Mouse (Mus musculus) adrenal gland, postnatal 36 days (tissue): ENCODE results near the gene Scube1. TPM values are rescaled to one million over a fixed set of nuclear protein-coding genes. Genes with fewer than 3 reads are reported as not detected.

Experiments
- DNase-seq, 2 experiments: peaks; one replicate each; pipeline ENCODE4 v3.0.0; 2021; ENCODE audit warnings: mixed read lengths in 1 of 2
- total RNA-seq, 2 experiments: library from RNA; stranded (reverse); gene quantifications; 2 replicates each; pipeline ENCODE4 v1.2.3; 2021

Scube1 gene
- total RNA-seq, 2 experiments from 2014 or later: 4.4 to 4.6 TPM

GRCm38 (mm10) chr15:83709889-83710774 lies 14.7 kb downstream of the Scube1 start:
- no peak for DNase-seq

GRCm38 (mm10) chr15:83706528-83707199 lies 18.2 kb downstream of the Scube1 start:
- no peak for DNase-seq

GRCm38 (mm10) chr15:83700593-83700923 lies 24.3 kb downstream of the Scube1 start:
- DNase-seq: no peak

- DNase-seq: no peak
Measured at GRCm38 (mm10) chr15:83699834-83700592, 24.8 kb downstream of the Scube1 start.

GRCm38 (mm10) chr15:83699132-83699833 lies 25.5 kb downstream of the Scube1 start:
- DNase-seq: no peak

GRCm38 (mm10) chr15:83696681-83697381 lies 28.0 kb downstream of the Scube1 start:
- no peak for DNase-seq

- no peak for DNase-seq
Measured at GRCm38 (mm10) chr15:83695159-83695558, 29.7 kb downstream of the Scube1 start.

- no peak for DNase-seq
Measured at GRCm38 (mm10) chr15:83691901-83692361, 32.9 kb downstream of the Scube1 start.

GRCm38 (mm10) chr15:83689946-83690345 lies 34.9 kb downstream of the Scube1 start:
- no peak for DNase-seq

GRCm38 (mm10) chr15:83686601-83687000 lies 38.2 kb downstream of the Scube1 start:
- DNase-seq: no peak

- no peak for DNase-seq
Measured at GRCm38 (mm10) chr15:83685950-83686349, 38.9 kb downstream of the Scube1 start.

GRCm38 (mm10) chr15:83683051-83683561 lies 41.7 kb downstream of the Scube1 start:
- DNase-seq: no peak

- DNase-seq: no peak
Measured at GRCm38 (mm10) chr15:83680300-83680699, 44.5 kb downstream of the Scube1 start.

GRCm38 (mm10) chr15:83679729-83680128 lies 45.1 kb downstream of the Scube1 start:
- DNase-seq: peak; percentile 71 to 74

GRCm38 (mm10) chr15:83678606-83679005 lies 46.2 kb downstream of the Scube1 start:
- DNase-seq: no peak

GRCm38 (mm10) chr15:83678089-83678488 lies 46.7 kb downstream of the Scube1 start:
- peak; percentile 62 to 66 for DNase-seq

GRCm38 (mm10) chr15:83677098-83677497 lies 47.7 kb downstream of the Scube1 start:
- DNase-seq: no peak

- peak in 1 of 2 experiments; percentile 56 for DNase-seq
Measured at GRCm38 (mm10) chr15:83676286-83676685, 48.5 kb downstream of the Scube1 start.

GRCm38 (mm10) chr15:83673621-83674020 lies 51.2 kb downstream of the Scube1 start:
- DNase-seq: peak; percentile 51 to 62

- no peak for DNase-seq
Measured at GRCm38 (mm10) chr15:83667501-83667900, 57.3 kb downstream of the Scube1 start.

- no peak for DNase-seq
Measured at GRCm38 (mm10) chr15:83666418-83666817, 58.4 kb downstream of the Scube1 start.
